Mouse (Mus musculus) ES-E14 (cell line): ENCODE data around the gene Grtp1.

Source experiments
- CHD2 ChIP-seq: IDR thresholded peaks from 2 replicates; pipeline ENCODE4 v1.6.1; 2014; ENCODE audit warnings: mild to moderate bottlenecking, low read depth, low read length, inconsistent platforms
- HCFC1 ChIP-seq: IDR thresholded peaks from 2 replicates; pipeline ENCODE4 v1.6.1; 2012; ENCODE audit warnings: low read length, inconsistent platforms, borderline replicate concordance; ENCODE audit not compliant: insufficient read depth
- MAFK ChIP-seq: IDR thresholded peaks from 2 replicates; pipeline ENCODE4 v1.6.1; 2014; ENCODE audit warnings: mild to moderate bottlenecking, low read depth, low read length, inconsistent platforms; ENCODE audit not compliant: insufficient read depth
- ZC3H11A ChIP-seq: IDR thresholded peaks from 2 replicates; pipeline ENCODE4 v1.6.1; 2012; ENCODE audit warnings: low read depth, mild to moderate bottlenecking, inconsistent platforms, low read length, borderline replicate concordance
- ZNF384 ChIP-seq: IDR thresholded peaks from 2 replicates; pipeline ENCODE4 v1.6.1; 2012; ENCODE audit warnings: low read depth, low read length, inconsistent platforms

DNA sequence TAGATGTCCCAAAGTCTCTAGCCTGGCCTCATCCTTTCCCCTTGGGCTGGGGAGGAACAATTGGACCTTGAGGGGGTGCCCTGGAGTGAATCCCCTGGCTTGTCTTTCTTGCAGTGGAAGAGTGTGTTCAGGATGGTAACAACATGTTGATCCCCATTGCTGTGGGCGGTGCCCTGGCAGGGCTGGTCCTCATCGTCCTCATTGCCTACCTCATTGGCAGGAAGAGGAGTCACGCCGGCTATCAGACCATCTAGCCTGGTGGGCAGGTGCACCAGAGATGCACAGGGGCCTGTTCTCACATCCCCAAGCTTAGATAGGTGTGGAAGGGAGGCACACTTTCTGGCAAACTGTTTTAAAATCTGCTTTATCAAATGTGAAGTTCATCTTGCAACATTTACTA is 26.1 kb downstream of the Grtp1 start:
- TF ChIP-seq CHD2 (no peak), HCFC1 (no peak), ZNF384 (no peak), ZC3H11A (no peak), MAFK (no peak)
